Comparison of ENCODE assay signal across 8 mouse cellular contexts in genomic region chr9:64340351-64341253, GRCm38 (mm10). TPM values are rescaled to one million over a fixed set of nuclear protein-coding genes. Genes with fewer than 3 reads are reported as not detected.
A peak's percentile ranks its signal among the peaks of the same experiment; 100 is the strongest.
DNase-seq lines count a peak whose midpoint lies in the region; ATAC-seq and TF ChIP-seq lines count a peak whose summit lies in the region.

No protein-coding gene starts in this region.

- intact Hi-C loops in left cerebral cortex, adult 2 months (cut with DNase I) = loop anchor here (2.0 kb wide), 3 partner anchors 58 to 620 kb away; partner anchors contain the start of genes Ints14 and Rab11a

- peak; percentile 69 for ATAC-seq in activated CD4-positive, CD25-positive, alpha-beta regulatory T cell, adult 4 months
- ATAC-seq in common myeloid progenitor, adult 5-6 weeks (replicated peaks; ENCODE audit: low read depth, poor library complexity, severe bottlenecking) = peak; percentile 78

- TF ChIP-seq CTCF in left cerebral cortex, adult 2 months (IDR thresholded peaks at IDR 0.05) = no peak; the same call in 1 of the 2 replicates

- peak overlapping the region; percentile 92 for H3K27ac ChIP-seq in left cerebral cortex, adult 2 months
- peak overlapping the region; percentile 49 for H3K27ac ChIP-seq in macrophage

- peak; percentile 40 to 61 for DNase-seq in gastrocnemius, adult 8-10 months (ENCODE audit: low spot score in 2 of 2)
- DNase-seq in hindlimb bud, embryonic 11.5 days (ENCODE audit: extremely low spot score, low read depth, low spot score) = peak; percentile 31
- DNase-seq in left cerebral cortex, adult 2 months (ENCODE audit: extremely low spot score in 1 of 2, low spot score in 2 of 2) = peak; percentile 61 to 72
- peak; percentile 73 for DNase-seq in retina, postnatal 7 days (ENCODE audit: low read depth, low spot score)
- DNase-seq in urinary bladder, adult 18-20 months (ENCODE audit: low spot score in 2 of 2) = peak; percentile 59 to 78

- WGBS in macrophage (ENCODE audit: missing documents) = under 1% methylated on average over 78 of the region's 85 CpGs

- H3K4me3 ChIP-seq in left cerebral cortex, adult 2 months = peak overlapping the region; percentile 61
- H3K4me3 ChIP-seq in macrophage (ENCODE audit: inconsistent target) = peak overlapping the region; percentile 52

- peaks cover 4% of the 10 kb centered on the region; the same call in 1 of the 2 replicates for H3K36me3 ChIP-seq in macrophage (ENCODE audit: inconsistent target)

- H3K79me2 ChIP-seq in macrophage (ENCODE audit: inconsistent target) = peaks cover 9% of the 10 kb centered on the region

RNA-seq across cellular contexts. Expression of gene Dis3l, which starts 0.5 kb away (rescaled TPM):
- polyA plus RNA-seq in activated CD4-positive, CD25-positive, alpha-beta regulatory T cell, adult 4 months (2017; shearing (Covaris generic)) = 1 to 10 TPM; 9.5 to 9.8 TPM
- 15.3 and 22.0 TPM in 2 replicates for total RNA-seq in common myeloid progenitor, adult 5-6 weeks (2017)
- 10 to 100 TPM; 22.4 to 29.0 (median 24.4) TPM for total RNA-seq in gastrocnemius, adult 8-10 months (2022)
- total RNA-seq in left cerebral cortex, adult 2 months (2021) = 10 to 100 TPM; 24.3 to 29.6 TPM
- total RNA-seq in macrophage (2018; cell fraction: chromatin; rRNA removed) = 10 to 100 TPM in 17 of 26 experiments, 1 to 10 TPM in 9; 5.1 to 22.2 (median 11.4) TPM
- 10 to 100 TPM in 25 of 26 experiments, 1 to 10 TPM in 1; 9.8 to 17.5 (median 15.0) TPM for total RNA-seq in macrophage (2018; cell fraction: cytosol; rRNA removed)
- 10 to 100 TPM in 16 of 26 experiments, 1 to 10 TPM in 10; 5.9 to 20.3 (median 11.6) TPM for total RNA-seq in macrophage (2018; cell fraction: nucleus; rRNA removed)
- polyA plus RNA-seq in macrophage (2018) = 13.3 to 16.9 TPM (median 14.4 TPM) in 3 replicates

RNA-seq across cellular contexts. Expression of gene Megf11, which starts 44.8 kb away (rescaled TPM):
- under 1 TPM; 0.14 to 0.28 TPM for polyA plus RNA-seq in activated CD4-positive, CD25-positive, alpha-beta regulatory T cell, adult 4 months (2017; shearing (Covaris generic))
- total RNA-seq in common myeloid progenitor, adult 5-6 weeks (2017) = 0.23 and 0.53 TPM in 2 replicates
- under 1 TPM; 0.05 to 0.13 (median 0.07) TPM for total RNA-seq in gastrocnemius, adult 8-10 months (2022)
- total RNA-seq in left cerebral cortex, adult 2 months (2021) = 10 to 100 TPM; 14.1 to 14.4 TPM
- total RNA-seq in macrophage (2018; cell fraction: chromatin; rRNA removed) = under 1 TPM in 11 of 26 experiments, not detected in 15; 0.08 to 0.53 (median 0.12) TPM
- total RNA-seq in macrophage (2018; cell fraction: cytosol; rRNA removed) = under 1 TPM in 1 of 26 experiments, not detected in 25; 0.03 TPM
- under 1 TPM in 4 of 26 experiments, not detected in 22; 0.06 to 0.11 (median 0.08) TPM for total RNA-seq in macrophage (2018; cell fraction: nucleus; rRNA removed)
- not detected in 3 replicates for polyA plus RNA-seq in macrophage (2018)

RNA-seq across cellular contexts. Expression of gene Tipin, which starts 59.2 kb away (rescaled TPM):
- 10 to 100 TPM; 74.5 to 93.6 TPM for polyA plus RNA-seq in activated CD4-positive, CD25-positive, alpha-beta regulatory T cell, adult 4 months (2017; shearing (Covaris generic))
- 302 and 344 TPM in 2 replicates for total RNA-seq in common myeloid progenitor, adult 5-6 weeks (2017)
- 10 to 100 TPM; 10.8 to 14.9 (median 11.9) TPM for total RNA-seq in gastrocnemius, adult 8-10 months (2022)
- total RNA-seq in left cerebral cortex, adult 2 months (2021) = 10 to 100 TPM; 12.9 to 20.2 TPM
- total RNA-seq in macrophage (2018; cell fraction: chromatin; rRNA removed) = 10 to 100 TPM in 6 of 26 experiments, 1 to 10 TPM in 18, under 1 TPM in 2; 0.75 to 15.9 (median 6.6) TPM
- total RNA-seq in macrophage (2018; cell fraction: cytosol; rRNA removed) = 10 to 100 TPM in 23 of 26 experiments, 1 to 10 TPM in 3; 5.9 to 20.1 (median 13.4) TPM
- 10 to 100 TPM in 7 of 26 experiments, 1 to 10 TPM in 19; 2.1 to 27.6 (median 5.8) TPM for total RNA-seq in macrophage (2018; cell fraction: nucleus; rRNA removed)
- polyA plus RNA-seq in macrophage (2018) = 13.3 to 77.2 TPM (median 22.0 TPM) in 3 replicates

Comparison
In these comparisons a context has a peak if more than half of its experiments do, and no peak if none do; other contexts are left out.
1. Peak in every context shown above with its lines: DNase-seq, ATAC-seq, H3K4me3 ChIP-seq and H3K27ac ChIP-seq.
2. RNA of gene Tipin, which starts 59.2 kb away (total RNA-seq): 302 to 344 TPM in common myeloid progenitor, adult 5-6 weeks; 12.9 to 20.2 TPM in left cerebral cortex, adult 2 months and 10.8 to 14.9 TPM in gastrocnemius, adult 8-10 months; every median in the first group is over 10 times any median in the second.